Mouse (Mus musculus): Measurements from ENCODE around the gene Spa17. TPM values are rescaled to one million over a fixed set of nuclear protein-coding genes. Genes with fewer than 3 reads are reported as not detected.

The Spa17 gene
- polyA plus RNA-seq (2017; shearing (Covaris generic)) = 1.2 TPM

DNA sequence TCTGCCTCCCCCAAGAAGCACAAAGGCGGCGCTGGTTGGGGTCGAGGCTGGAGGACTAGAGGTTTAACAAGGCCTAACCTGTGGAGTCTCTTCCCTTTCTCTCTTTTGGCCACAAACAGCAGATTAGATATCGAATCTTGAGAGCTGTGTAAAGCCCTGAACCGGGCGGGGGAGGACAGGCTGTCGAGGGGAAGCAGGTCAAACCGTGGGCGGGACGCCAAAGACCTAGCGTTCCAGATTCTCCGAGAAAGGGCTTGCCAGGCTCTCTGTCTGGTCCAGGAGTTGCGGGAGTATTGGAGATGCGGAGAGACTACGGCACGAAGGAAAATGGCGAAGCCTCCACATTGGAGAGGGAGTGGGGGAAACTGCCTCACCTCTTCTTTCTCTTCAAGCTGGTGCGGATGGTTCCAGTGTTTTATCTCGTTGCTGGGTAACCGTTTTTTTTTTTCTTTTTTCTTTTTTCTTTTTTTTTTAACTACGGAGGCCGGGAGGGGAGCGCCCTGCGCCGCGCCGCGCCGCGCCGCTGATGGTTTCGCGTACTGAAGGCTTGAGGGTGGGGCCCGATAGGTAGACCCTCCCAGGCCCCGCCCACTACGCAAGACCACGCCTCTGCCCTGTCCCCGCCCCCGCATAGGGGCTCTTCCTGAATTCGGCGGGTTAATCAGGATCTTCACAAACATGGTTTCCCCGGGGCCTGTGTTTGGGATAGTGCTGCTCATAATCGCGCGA, at the start of gene Spa17:
TSS of gene Spa17 (minus strand) at position 541 of the 729 bp plus-strand sequence.

DNA sequence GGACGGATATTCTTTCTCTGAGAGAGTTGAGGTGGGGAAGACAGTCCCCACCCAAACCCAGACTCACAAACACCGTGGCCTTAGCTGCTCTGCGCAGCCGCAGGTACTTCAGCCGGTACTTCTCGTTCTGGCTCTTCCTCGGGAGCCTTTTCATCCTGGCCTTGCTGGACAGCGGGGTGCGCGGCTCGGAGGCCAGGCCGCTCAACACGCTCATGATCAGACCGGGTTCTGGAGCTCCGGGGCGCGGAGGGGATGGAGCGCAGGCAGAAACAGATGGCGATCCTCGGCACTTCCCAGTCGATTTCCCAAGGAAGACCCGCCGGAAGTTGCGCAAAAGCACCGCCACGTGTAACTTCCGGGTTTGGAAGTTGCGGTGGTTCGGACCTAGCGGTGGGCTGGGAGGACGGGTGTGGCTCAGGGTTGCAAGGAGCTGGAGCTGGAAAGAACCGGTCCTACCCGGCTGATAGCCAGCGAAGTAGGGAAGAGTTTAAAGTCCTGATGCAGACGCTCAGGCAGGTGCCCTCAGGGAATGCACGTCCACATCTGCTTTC, 43.5 kb upstream of the Spa17 start, which contains the start of gene Tbrg1:
TSS of gene Tbrg1 (minus strand) at position 382 of the 551 bp plus-strand sequence.

DNA sequence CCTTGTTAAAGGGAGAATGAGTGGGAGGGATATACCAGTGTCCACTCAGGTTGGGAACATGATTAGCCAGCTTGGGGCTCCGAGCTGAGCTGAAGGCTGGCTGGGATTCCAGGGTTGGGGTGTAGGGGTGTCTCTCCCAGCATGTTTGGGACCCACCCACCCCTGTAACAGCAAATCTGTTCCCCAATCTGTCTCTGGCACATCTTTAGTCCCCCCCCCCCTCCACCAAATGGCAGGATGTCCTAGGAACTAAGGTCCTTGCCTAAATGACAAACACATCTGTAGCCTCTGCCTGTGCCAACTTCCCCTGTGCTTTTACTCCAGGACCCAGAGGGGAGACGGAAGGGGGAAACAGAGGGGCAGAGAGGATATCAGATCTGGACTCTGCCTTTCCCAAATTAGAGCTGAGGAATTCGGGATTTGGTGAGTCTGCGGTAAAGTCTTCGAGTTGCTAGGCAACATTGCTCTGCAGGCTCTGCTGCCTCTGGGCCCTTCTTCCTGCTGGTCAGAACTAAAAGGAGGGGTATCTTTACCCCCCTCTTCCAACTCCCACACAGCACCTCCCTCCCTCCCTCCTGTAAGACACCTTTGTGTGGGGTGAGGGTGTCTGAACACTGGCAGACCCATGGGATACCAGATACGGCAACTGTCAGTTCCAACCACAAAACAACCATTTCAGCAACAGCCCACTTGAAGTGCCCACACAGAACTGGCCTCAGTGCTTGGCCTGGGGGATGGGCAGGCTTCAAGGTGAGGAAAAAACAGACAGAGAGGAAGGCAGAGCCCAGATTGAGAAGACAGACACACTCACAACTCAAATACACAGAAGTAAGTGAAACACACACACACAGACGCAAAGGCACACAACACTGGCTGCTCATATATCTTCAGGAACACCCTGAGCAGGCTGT, 58.4 kb downstream of the Spa17 start, which contains the start of gene Siae:
TSS of gene Siae (plus strand) at position 861 of the 911 bp plus-strand sequence.

Other genes starting within 250 kb of the Spa17 start
- gene Hepacam, start 246.4 kb downstream of the Spa17 start, polyA plus RNA-seq (2017; shearing (Covaris generic)) = not detected
- not detected for gene Robo4, start 211.8 kb downstream of the Spa17 start, polyA plus RNA-seq (2017; shearing (Covaris generic))
- gene Robo3, start 180.5 kb downstream of the Spa17 start, polyA plus RNA-seq (2017; shearing (Covaris generic)) = not detected
- gene Msantd2, start 124.4 kb downstream of the Spa17 start, polyA plus RNA-seq (2017; shearing (Covaris generic)) = 25.0 TPM
- 0.69 TPM for gene Esam, start 85.6 kb downstream of the Spa17 start, polyA plus RNA-seq (2017; shearing (Covaris generic))
- not detected for gene Vsig2, start 74.5 kb downstream of the Spa17 start, polyA plus RNA-seq (2017; shearing (Covaris generic))
- gene Nrgn, start 60.8 kb downstream of the Spa17 start, polyA plus RNA-seq (2017; shearing (Covaris generic)) = 4.3 TPM
- 12.4 TPM for gene Siae, start 58.0 kb downstream of the Spa17 start, polyA plus RNA-seq (2017; shearing (Covaris generic))
- 147 TPM for gene Tbrg1, start 43.6 kb upstream of the Spa17 start, polyA plus RNA-seq (2017; shearing (Covaris generic))
- gene Panx3, start 55.5 kb upstream of the Spa17 start, polyA plus RNA-seq (2017; shearing (Covaris generic)) = 0.13 TPM
- 0.14 TPM for gene Olfr160, start 102.5 kb upstream of the Spa17 start, polyA plus RNA-seq (2017; shearing (Covaris generic))
- gene Olfr874, start 131.4 kb upstream of the Spa17 start, polyA plus RNA-seq (2017; shearing (Covaris generic)) = not detected
- gene Olfr875, start 158.1 kb upstream of the Spa17 start, polyA plus RNA-seq (2017; shearing (Covaris generic)) = not detected
- 0.06 TPM for gene Olfr876, start 189.3 kb upstream of the Spa17 start, polyA plus RNA-seq (2017; shearing (Covaris generic))
- gene Olfr877, start 240.5 kb upstream of the Spa17 start, polyA plus RNA-seq (2017; shearing (Covaris generic)) = 0.08 TPM